Mouse (Mus musculus) cerebellum, adult 11-12 months (tissue): ENCODE results near the gene Dennd1b.

Experiments used
- DNase-seq: peaks from one replicate; pipeline ENCODE4 v3.0.0; 2022

The Dennd1b gene

GRCm38 (mm10) chr1:139025882-139026645 lies 62.8 kb downstream of the Dennd1b start:
- no peak for DNase-seq

- DNase-seq: no peak
Measured at GRCm38 (mm10) chr1:139029521-139029920, 66.3 kb downstream of the Dennd1b start.

GRCm38 (mm10) chr1:139032411-139032810 lies 69.2 kb downstream of the Dennd1b start:
- no peak for DNase-seq

- no peak for DNase-seq
Measured at GRCm38 (mm10) chr1:139035141-139035540, 71.9 kb downstream of the Dennd1b start.

- no peak for DNase-seq
Measured at GRCm38 (mm10) chr1:139036302-139036701, 73.1 kb downstream of the Dennd1b start.

GRCm38 (mm10) chr1:139036768-139037507 lies 73.7 kb downstream of the Dennd1b start:
- no peak for DNase-seq

GRCm38 (mm10) chr1:139038074-139038473 lies 74.8 kb downstream of the Dennd1b start:
- DNase-seq: no peak

- no peak for DNase-seq
Measured at GRCm38 (mm10) chr1:139038620-139039019, 75.4 kb downstream of the Dennd1b start.

GRCm38 (mm10) chr1:139039529-139040230 lies 76.4 kb downstream of the Dennd1b start:
- DNase-seq: peak; percentile 59

- no peak for DNase-seq
Measured at GRCm38 (mm10) chr1:139049075-139049474, 85.8 kb downstream of the Dennd1b start.

- peak; percentile 43 for DNase-seq
Measured at GRCm38 (mm10) chr1:139049881-139050472, 86.7 kb downstream of the Dennd1b start.

- DNase-seq: no peak
Measured at GRCm38 (mm10) chr1:139053003-139053402, 89.8 kb downstream of the Dennd1b start.

GRCm38 (mm10) chr1:139060301-139060700 lies 97.1 kb downstream of the Dennd1b start:
- DNase-seq: no peak

GRCm38 (mm10) chr1:139064711-139065110 lies 101.5 kb downstream of the Dennd1b start:
- DNase-seq: no peak

- DNase-seq: no peak
Measured at GRCm38 (mm10) chr1:139067210-139067609, 104.0 kb downstream of the Dennd1b start.

- DNase-seq: no peak
Measured at GRCm38 (mm10) chr1:139071015-139071414, 107.8 kb downstream of the Dennd1b start.

GRCm38 (mm10) chr1:139075671-139076070 lies 112.4 kb downstream of the Dennd1b start:
- DNase-seq: no peak

- DNase-seq: no peak
Measured at GRCm38 (mm10) chr1:139077989-139078388, 114.8 kb downstream of the Dennd1b start.

- no peak for DNase-seq
Measured at GRCm38 (mm10) chr1:139079000-139079399, 115.8 kb downstream of the Dennd1b start.

GRCm38 (mm10) chr1:139079523-139079922 lies 116.3 kb downstream of the Dennd1b start:
- no peak for DNase-seq

- DNase-seq: no peak
Measured at GRCm38 (mm10) chr1:139080517-139081386, 117.5 kb downstream of the Dennd1b start.

- no peak for DNase-seq
Measured at GRCm38 (mm10) chr1:139083382-139083781, 120.1 kb downstream of the Dennd1b start.
